Mouse (Mus musculus): ENCODE data around the gene Bnip3. TPM values are rescaled to one million over a fixed set of nuclear protein-coding genes. Genes with fewer than 3 reads are reported as not detected.

Bnip3 gene
- polyA plus RNA-seq (2017; shearing (Covaris generic)) = 10 to 100 TPM in 2 of 3 experiments, 1 to 10 TPM in 1; 3.2 to 17.6 (median 14.4) TPM

- ATAC-seq = peak; percentile 88
Measured at GRCm38 (mm10) chr7:138909277-138910192, at the start of gene Bnip3. Gene Bnip3, minus strand, starts transcription at chr7:138909519.

DNA sequence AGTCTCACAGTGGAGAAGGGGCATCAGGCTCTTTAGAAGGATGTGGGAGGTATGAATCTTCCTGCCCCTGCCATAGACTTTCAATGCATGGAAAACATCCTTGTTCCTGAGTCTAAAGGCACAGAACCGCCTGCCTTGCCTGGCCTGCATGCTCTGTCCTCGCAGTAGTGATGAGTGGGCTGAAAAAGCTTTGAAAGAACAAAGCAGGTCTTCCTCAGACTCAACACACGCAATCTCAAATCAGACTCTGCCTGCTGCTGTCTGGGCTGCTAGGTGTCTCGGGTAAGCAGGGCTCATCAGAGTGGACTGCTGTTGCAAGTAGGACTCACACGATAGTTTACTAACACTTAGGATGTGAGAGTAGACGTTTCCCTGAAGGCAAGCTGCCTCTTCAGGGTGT, 47.8 kb upstream of the Bnip3 start:
- no peak for ATAC-seq

DNA sequence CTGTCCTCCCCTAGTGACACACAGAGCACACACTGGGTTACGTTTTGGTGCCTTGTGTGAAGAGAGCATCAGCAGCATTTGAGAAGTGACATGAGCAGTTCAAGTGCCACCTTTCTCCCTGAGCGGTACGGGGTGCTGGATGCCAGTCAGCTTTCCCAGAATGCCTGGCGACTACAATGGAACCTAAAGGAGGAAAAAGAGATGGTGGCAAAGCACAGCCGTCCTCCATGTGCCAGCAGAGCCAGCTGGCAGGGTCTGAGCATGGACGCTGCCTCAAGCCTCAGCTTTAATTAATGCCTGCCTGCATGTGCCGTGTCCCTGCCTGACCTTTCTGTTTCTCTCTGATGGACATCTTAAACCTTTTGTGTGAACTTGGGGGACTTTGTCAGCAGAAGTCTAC, 46.5 kb upstream of the Bnip3 start:
- ATAC-seq = no peak

DNA sequence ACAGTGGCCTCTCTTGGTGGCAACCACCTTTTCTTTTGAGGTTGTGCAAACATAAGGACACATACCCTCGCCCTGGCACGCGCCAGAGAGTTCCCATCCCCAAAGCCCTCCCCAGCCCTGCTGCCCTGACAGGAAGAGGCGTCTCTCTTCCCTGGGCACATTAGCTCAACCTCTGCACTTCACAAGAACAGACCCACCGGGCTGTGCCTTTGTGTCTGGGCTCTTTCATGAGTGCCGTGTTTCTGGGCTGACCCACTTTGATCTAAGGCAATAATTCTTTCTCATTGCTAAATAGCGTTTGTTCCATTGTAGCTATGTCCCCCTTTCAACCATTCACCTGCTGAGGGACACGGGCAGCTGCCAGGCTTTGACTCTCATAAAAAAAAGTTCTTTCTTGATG, 39.0 kb upstream of the Bnip3 start:
- no peak for ATAC-seq

DNA sequence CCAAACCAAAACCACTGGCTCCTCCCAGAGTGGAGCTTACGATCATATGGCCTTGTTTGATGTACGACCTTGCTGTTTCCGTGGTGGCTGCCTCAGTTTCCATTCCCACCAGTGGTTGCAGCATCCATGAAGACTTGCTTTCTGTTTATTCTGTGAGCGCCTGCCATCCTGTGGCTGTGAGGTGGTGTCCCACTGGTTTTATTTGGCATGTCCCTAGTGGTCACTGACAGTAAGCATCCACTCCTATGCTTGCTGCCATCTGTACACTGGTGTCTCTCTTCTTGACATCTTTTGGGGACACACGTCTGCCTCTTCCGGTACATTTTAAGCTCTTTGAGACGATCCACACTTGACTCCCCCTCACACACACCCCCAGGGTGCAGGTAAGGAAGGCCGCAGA, 38.4 kb upstream of the Bnip3 start:
- no peak for ATAC-seq

GRCm38 (mm10) chr7:138945668-138946067, 36.3 kb upstream of the Bnip3 start:
- ATAC-seq = no peak

GRCm38 (mm10) chr7:138942301-138942700, 33.0 kb upstream of the Bnip3 start:
- ATAC-seq = no peak

- no peak for ATAC-seq
Measured at GRCm38 (mm10) chr7:138941571-138941970, 32.3 kb upstream of the Bnip3 start.

- no peak for ATAC-seq
Measured at GRCm38 (mm10) chr7:138940612-138941461, 31.5 kb upstream of the Bnip3 start, which contains the start of gene Jakmip3. Gene Jakmip3, plus strand, starts transcription at chr7:138940730.

GRCm38 (mm10) chr7:138940256-138940611, 30.9 kb upstream of the Bnip3 start:
- ATAC-seq = no peak

DNA sequence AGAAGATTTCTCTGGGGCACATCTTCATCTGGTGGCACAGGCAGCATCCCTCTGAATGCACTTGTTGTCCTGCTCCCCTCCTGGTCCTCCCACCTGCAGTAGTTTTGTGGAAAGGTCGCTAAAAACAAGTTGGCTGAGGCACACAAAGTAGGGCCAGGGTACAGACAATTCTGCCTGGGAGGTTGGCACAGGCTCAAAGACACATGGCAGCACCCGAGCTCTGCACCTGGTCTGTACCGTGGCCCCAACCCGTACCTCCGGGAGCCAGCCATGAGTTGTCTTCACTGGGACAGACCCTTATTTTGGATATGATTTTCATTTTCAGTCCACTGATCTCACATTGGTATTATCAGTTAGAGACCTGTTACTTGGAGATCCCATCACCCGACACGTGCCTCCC, 29.7 kb upstream of the Bnip3 start:
- ATAC-seq = no peak

DNA sequence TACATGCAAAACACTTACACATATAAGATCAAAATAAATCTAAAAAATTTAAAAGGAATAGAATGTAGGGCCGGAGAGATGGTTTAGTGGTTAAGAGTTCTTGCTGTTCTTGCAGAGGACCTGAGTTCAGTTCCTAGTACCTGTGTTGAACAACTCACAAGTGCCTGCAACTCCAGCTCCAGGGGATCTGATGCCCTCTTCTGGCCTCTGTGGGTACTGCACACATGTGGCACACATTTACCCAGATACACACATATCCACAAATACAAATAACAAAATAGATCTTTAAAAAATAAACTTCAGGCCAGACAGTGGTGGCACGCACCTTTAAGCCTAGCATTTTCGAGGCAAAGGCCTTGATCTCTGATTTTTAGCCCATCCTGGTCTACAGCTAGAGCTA, 25.2 kb upstream of the Bnip3 start:
- no peak for ATAC-seq

GRCm38 (mm10) chr7:138928456-138928855, 19.1 kb upstream of the Bnip3 start:
- no peak for ATAC-seq

- no peak for ATAC-seq
Measured at GRCm38 (mm10) chr7:138923756-138924425, 14.6 kb upstream of the Bnip3 start.

GRCm38 (mm10) chr7:138921611-138922010, 12.3 kb upstream of the Bnip3 start:
- no peak for ATAC-seq

- peak; percentile 50 for ATAC-seq
Measured at GRCm38 (mm10) chr7:138919156-138919944, 10.0 kb upstream of the Bnip3 start.

- no peak for ATAC-seq
Measured at GRCm38 (mm10) chr7:138913616-138914015, 4.3 kb upstream of the Bnip3 start.

GRCm38 (mm10) chr7:138910193-138910562, 859 bp upstream of the Bnip3 start:
- no peak for ATAC-seq

- ATAC-seq = no peak
Measured at GRCm38 (mm10) chr7:138908768-138909276, 497 bp downstream of the Bnip3 start.

DNA sequence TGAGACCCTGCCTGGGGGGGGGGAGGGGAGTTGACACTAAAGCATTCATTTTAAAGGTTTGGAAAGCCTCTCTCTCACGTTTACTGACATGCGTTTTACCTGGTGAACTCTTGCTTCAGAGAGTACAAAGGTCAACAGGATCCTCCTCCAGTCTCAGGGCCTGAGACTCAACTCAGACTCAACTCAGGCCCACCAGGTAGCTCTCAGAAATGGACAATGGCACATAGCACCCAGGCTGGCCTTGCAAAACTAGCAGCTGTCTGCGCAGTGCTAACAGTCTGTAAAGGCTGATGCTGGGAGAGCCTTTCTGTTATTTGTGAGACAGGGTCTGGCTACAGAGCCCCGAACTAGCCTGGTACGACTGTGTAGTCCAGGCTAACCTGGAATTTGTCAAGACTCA, 1.3 kb downstream of the Bnip3 start:
- ATAC-seq = no peak

DNA sequence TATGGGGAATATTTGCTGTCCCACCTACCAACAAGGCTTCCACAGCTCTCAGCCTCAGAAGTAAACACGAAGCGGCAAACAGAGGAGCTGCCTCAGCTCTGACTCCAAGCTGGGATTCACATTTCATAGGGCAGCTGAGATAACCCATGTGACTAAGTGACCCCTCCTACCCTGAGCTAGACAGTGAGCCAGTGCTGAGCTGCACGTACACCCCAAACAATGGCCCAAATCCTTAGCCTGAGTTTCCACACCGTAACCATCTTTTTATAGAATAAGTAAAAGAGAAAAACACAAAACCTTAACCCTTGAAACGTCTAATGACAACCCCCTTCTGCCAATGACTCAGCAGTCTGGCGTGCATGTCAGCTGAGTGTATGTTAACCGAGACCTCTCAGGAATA, 2.3 kb downstream of the Bnip3 start:
- ATAC-seq = no peak

DNA sequence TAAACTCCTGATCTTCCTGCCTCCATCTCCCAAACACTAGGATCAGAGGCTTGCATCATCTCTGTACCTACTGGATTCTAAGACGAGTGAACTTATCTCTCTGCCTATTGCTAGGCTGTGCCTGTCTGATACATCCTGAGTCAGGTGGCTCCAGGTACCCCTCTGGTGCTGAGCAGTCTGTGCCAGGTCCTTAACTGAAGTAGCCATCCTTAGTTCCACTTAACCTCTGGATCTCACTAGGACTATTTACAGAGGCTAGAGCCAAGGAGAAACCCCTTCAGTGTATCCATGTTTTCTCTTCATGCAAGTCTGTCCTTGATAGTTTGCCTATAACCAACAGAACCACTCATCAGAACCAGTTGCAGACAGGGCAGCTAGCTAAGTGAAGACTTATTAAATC, 2.9 kb downstream of the Bnip3 start:
- ATAC-seq = no peak
